Mouse (Mus musculus) kidney, adult 11 months (tissue): ENCODE measurements at regions not wholly inside any gene's neighbourhood (a gene's known extent, or its start where the extent isn't known, plus 50 kb on each side); places are given as distances from the start of the nearest gene placed in this dataset.

Source experiments
- DNase-seq: peaks from one replicate; pipeline ENCODE4 v3.0.0; 2022

DNA sequence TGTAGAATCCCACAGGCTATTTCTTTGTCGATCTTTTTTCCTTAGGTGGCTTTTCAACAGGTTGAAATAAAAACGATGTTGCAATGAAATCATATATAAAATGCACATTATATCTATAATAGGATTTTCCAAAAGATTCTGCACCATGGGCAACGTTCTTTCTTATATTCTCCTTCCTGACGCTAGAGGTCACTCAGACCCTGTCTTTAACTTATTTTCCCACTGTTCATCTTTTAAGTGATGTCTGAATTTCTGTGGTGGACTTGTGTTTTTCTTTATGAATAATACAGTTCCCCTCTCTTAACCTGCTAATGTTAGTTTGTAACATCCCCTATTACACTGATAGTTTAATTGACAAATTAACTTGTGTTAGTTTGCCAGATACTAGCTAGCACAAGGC lies 86.5 kb upstream of the Got2 start:
- DNase-seq, result no peak

DNA sequence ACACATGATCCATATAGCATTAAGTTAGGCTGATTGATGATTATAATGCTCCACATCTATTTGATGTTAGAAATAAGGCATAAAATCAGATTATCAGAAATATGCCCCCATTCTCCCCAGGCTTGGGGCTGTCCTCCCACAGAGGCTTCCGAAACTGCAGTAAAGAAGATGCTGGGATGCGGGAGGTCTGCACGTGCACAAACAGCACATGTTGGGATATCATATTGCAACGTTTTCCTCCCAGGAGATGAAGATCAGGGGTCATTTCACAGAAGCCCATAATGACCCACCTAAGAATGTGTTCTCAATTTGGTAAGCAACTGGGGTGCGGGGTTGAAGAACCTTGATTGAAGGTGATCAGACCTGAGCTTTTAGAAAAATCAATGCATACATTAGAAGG lies 85.9 kb upstream of the Got2 start:
- no peak for DNase-seq

- DNase-seq, result no peak
Observed at GRCm38 (mm10) chr8:95973571-95973970, 85.2 kb upstream of the Got2 start.

DNA sequence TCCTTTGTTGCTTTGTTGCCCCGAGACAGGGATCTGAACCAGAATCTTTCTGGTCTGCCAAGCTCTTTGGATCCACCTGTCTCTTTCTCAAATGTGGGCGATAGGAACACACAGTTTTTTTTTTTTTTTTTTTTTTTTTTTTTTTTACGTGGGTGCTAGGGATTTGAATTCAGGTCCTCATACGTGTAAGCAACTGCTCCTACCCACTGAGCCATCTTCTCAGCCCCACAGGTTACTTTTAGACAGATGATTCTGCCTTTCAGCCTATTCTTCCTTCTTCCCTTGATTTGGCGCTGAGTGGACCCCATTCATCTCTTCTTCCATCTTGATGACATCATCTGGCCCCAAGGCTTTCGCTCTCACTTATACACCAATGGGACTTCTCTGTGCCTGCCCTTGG lies 80.5 kb upstream of the Got2 start:
- no peak for DNase-seq

DNA sequence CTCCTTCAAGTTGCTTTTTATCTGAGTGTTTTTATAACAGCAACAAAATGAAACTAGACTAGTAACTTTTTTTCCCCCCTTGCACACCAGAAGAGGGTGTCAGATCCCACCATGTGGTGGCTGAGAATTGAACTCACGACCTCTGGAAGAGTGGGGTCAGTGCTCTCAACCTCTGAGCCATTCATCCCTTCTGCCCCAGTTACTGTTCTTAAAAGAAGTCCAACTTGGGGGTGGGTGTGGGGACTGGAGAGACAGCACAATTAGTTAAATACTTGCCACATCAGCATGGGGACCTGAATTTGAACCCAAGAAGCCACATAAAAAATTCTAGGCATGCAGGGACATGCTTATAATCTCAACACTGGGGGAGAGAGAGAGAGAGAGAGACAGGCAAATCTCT lies 78.1 kb upstream of the Got2 start:
- no peak for DNase-seq

DNA sequence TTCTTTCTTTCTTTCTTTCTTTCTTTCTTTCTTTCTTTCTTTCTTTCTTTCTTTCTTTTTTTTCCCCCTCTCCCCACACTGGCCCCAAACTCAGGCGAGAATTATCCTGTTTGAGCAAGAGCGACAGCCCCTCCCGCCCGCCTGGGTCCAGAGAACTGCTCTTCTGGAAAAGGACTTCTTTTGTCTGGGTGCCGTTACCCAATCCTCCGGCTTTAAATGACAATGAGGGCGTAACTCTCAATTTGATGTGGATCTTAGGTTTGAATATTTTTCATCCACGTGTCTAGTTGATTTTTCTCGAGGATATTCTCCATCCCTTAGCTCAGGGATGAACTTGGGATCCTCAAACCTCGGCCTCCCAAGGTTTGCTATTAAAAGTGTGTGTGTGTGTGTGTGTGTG lies 63.9 kb upstream of the Got2 start:
- no peak for DNase-seq

DNA sequence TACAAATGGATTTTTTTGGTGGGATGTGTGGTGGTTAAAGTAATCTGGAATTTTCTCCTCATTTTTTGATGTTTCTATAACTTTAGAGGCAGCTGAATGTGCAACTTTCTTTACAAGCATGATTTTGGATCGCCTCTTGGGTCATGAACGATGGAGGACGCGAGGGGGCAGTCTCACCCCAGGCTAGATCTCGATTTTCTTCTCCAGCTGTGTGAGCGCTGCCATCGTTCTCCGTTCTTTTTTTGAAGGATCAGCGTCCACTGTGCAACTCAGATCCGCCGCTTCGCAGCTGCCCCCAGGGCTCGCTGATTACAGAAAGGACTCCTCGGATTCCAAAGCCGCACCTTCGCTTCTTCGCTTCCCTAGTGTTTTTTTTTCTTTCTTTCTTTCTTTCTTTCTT lies 63.4 kb upstream of the Got2 start:
- DNase-seq, result peak; percentile 27
